Comparison of ENCODE assay signal across 13 mouse cellular contexts in genomic region chr5:66056680-66057079, GRCm38 (mm10). TPM values are rescaled to one million over a fixed set of nuclear protein-coding genes. Genes with fewer than 3 reads are reported as not detected.
DNase-seq lines count a peak whose midpoint lies in the region; ATAC-seq and TF ChIP-seq lines count a peak whose summit lies in the region.
"Had no signal": no experiment of that assay in that cellular context is flagged by ENCODE, and none has a peak within 500 bp of the region (broad histone marks: within the 10 kb centered on the region; RNA-seq: fewer than 3 reads in every experiment).

No protein-coding gene starts in this region.

- no peak for DNase-seq in hindbrain, postnatal 0 days (ENCODE audit: low spot score)
- no peak for DNase-seq in midbrain, postnatal 0 days (ENCODE audit: low spot score)
- peak; percentile 59 to 65 for DNase-seq in kidney, postnatal 4 days
- no peak for DNase-seq in neural tube, embryonic 10.5 days (ENCODE audit: extremely low spot score, low spot score)
- no peak for DNase-seq in left cerebral cortex, adult 11 months (ENCODE audit: low spot score)
- DNase-seq in spleen, postnatal 14 days (ENCODE audit: low spot score in 2 of 2) = no peak

- H3K36me3 ChIP-seq in hindbrain, postnatal 0 days (ENCODE audit: insufficient read depth, low read length) = no peaks in the 10 kb centered on the region
- H3K36me3 ChIP-seq in hindbrain, embryonic 16.5 days (ENCODE audit: control insufficient read depth, insufficient read depth, low read length) = no peaks in the 10 kb centered on the region
- H3K36me3 ChIP-seq in midbrain, postnatal 0 days (ENCODE audit: insufficient read depth, low read length) = no peaks in the 10 kb centered on the region
- no peaks in the 10 kb centered on the region for H3K36me3 ChIP-seq in midbrain, embryonic 16.5 days (ENCODE audit: control insufficient read depth, insufficient read depth, low read length)
- H3K36me3 ChIP-seq: midbrain, embryonic 13.5 days had no signal

- ATAC-seq in hindbrain, postnatal 0 days = no peak
- no peak for ATAC-seq in hindbrain, embryonic 16.5 days
- ATAC-seq in midbrain, postnatal 0 days (ENCODE audit: low FRiP score) = no peak
- no peak for ATAC-seq in midbrain, embryonic 16.5 days
- ATAC-seq: forebrain, embryonic 16.5 days; inflammation-experienced regulatory T-cells, adult 6 months; midbrain, embryonic 13.5 days had no signal

- TF ChIP-seq CTCF in hindbrain, postnatal 0 days (IDR thresholded peaks at IDR 0.05; ENCODE audit: low read depth) = peak; percentile 35
- TF ChIP-seq CTCF in midbrain, postnatal 0 days (IDR thresholded peaks at IDR 0.05) = peak; percentile 45

- no peak overlapping the region for H3K27ac ChIP-seq in hindbrain, postnatal 0 days
- H3K27ac ChIP-seq in hindbrain, embryonic 16.5 days (ENCODE audit: low read depth, low read length) = no peak overlapping the region
- no peak overlapping the region for H3K27ac ChIP-seq in midbrain, postnatal 0 days (ENCODE audit: low read depth, low read length)
- H3K27ac ChIP-seq in midbrain, embryonic 16.5 days (ENCODE audit: low read length) = no peak overlapping the region
- H3K27ac ChIP-seq: midbrain, embryonic 13.5 days had no signal

- no peak overlapping the region for H3K4me3 ChIP-seq in hindbrain, postnatal 0 days (ENCODE audit: low read length)
- no peak overlapping the region for H3K4me3 ChIP-seq in hindbrain, embryonic 16.5 days (ENCODE audit: low read length)
- H3K4me3 ChIP-seq in midbrain, postnatal 0 days (ENCODE audit: low read depth, low read length) = no peak overlapping the region
- no peak overlapping the region for H3K4me3 ChIP-seq in midbrain, embryonic 16.5 days (ENCODE audit: low read depth, low read length)
- H3K4me3 ChIP-seq: midbrain, embryonic 13.5 days had no signal

- H3K4me2 ChIP-seq in hindbrain, postnatal 0 days (ENCODE audit: low read depth, low read length) = no peak overlapping the region
- H3K4me2 ChIP-seq in hindbrain, embryonic 16.5 days (ENCODE audit: low read length) = no peak overlapping the region
- H3K4me2 ChIP-seq in midbrain, postnatal 0 days (ENCODE audit: low read depth, low read length, poor library complexity, severe bottlenecking) = no peak overlapping the region
- H3K4me2 ChIP-seq in midbrain, embryonic 16.5 days (ENCODE audit: low read length) = no peak overlapping the region
- H3K4me2 ChIP-seq: midbrain, embryonic 13.5 days had no signal

- no peaks in the 10 kb centered on the region for H3K9me3 ChIP-seq in hindbrain, postnatal 0 days (ENCODE audit: low read length)
- H3K9me3 ChIP-seq in hindbrain, embryonic 16.5 days (ENCODE audit: control insufficient read depth, low read length) = no peaks in the 10 kb centered on the region
- no peaks in the 10 kb centered on the region for H3K9me3 ChIP-seq in midbrain, postnatal 0 days (ENCODE audit: low read length)
- no peaks in the 10 kb centered on the region for H3K9me3 ChIP-seq in midbrain, embryonic 16.5 days (replicated peaks; ENCODE audit: control insufficient read depth, low read length, poor library complexity, severe bottlenecking)
- H3K9me3 ChIP-seq: midbrain, embryonic 13.5 days had no signal

- 83% methylated on average over 4 of the region's 4 CpGs for WGBS in hindbrain, postnatal 0 days
- WGBS in hindbrain, embryonic 16.5 days = 75% methylated on average over 4 of the region's 4 CpGs
- WGBS in midbrain, postnatal 0 days = 83% methylated on average over 4 of the region's 4 CpGs
- WGBS in midbrain, embryonic 16.5 days = 83% methylated on average over 4 of the region's 4 CpGs

- H3K27me3 ChIP-seq in hindbrain, postnatal 0 days (ENCODE audit: insufficient read depth, low read length) = no peaks in the 10 kb centered on the region
- H3K27me3 ChIP-seq in hindbrain, embryonic 16.5 days (replicated peaks; ENCODE audit: control insufficient read depth, insufficient read depth, low read length) = no peaks in the 10 kb centered on the region
- no peaks in the 10 kb centered on the region for H3K27me3 ChIP-seq in midbrain, postnatal 0 days (ENCODE audit: insufficient read depth, low read length)
- H3K27me3 ChIP-seq in midbrain, embryonic 16.5 days (ENCODE audit: control insufficient read depth, insufficient read depth, low read depth, low read length) = no peaks in the 10 kb centered on the region
- H3K27me3 ChIP-seq: midbrain, embryonic 13.5 days had no signal

- no peak overlapping the region for H3K9ac ChIP-seq in hindbrain, postnatal 0 days (replicated peaks; ENCODE audit: low read length)
- no peak overlapping the region for H3K9ac ChIP-seq in hindbrain, embryonic 16.5 days (ENCODE audit: low read depth, low read length)
- H3K9ac ChIP-seq in midbrain, postnatal 0 days (replicated peaks; ENCODE audit: low read length, poor library complexity, severe bottlenecking) = no peak overlapping the region
- no peak overlapping the region for H3K9ac ChIP-seq in midbrain, embryonic 16.5 days (ENCODE audit: low read depth, low read length)
- H3K9ac ChIP-seq: midbrain, embryonic 13.5 days had no signal

- no peaks in the 10 kb centered on the region for H3K4me1 ChIP-seq in hindbrain, postnatal 0 days (ENCODE audit: insufficient read depth, low read length)
- no peaks in the 10 kb centered on the region for H3K4me1 ChIP-seq in hindbrain, embryonic 16.5 days (ENCODE audit: control insufficient read depth, insufficient read depth, low read depth, low read length)
- no peaks in the 10 kb centered on the region for H3K4me1 ChIP-seq in midbrain, postnatal 0 days (ENCODE audit: insufficient read depth, low read length)
- no peaks in the 10 kb centered on the region for H3K4me1 ChIP-seq in midbrain, embryonic 16.5 days (ENCODE audit: control insufficient read depth, insufficient read depth, low read length)

RNA-seq across cellular contexts. Expression of gene 9130230L23Rik, which starts 52.6 kb away (rescaled TPM):
- total RNA-seq in hindbrain, postnatal 0 days (2014; rRNA removed) = 0.18 TPM in 1 of 2 replicates, not detected in the other
- polyA plus RNA-seq in hindbrain, postnatal 0 days (2015; fragmentation: Nextera tagmentation; extraction: Ambion mirVana) = 0.37 TPM in 1 of 2 replicates, not detected in the other
- 0.12 and 0.14 TPM in 2 replicates for polyA plus RNA-seq in hindbrain, embryonic 16.5 days (2015; fragmentation: Nextera tagmentation; extraction: Ambion mirVana)
- not detected in 2 replicates for total RNA-seq in midbrain, postnatal 0 days (2014; rRNA removed)
- not detected in 2 replicates for polyA plus RNA-seq in midbrain, postnatal 0 days (2015; fragmentation: Nextera tagmentation; extraction: Ambion mirVana)
- polyA plus RNA-seq in midbrain, embryonic 16.5 days (2015; fragmentation: Nextera tagmentation; extraction: Ambion mirVana) = not detected in 2 replicates
- polyA plus RNA-seq: embryonic facial prominence, embryonic 11.5 days; forebrain, embryonic 16.5 days; limb, embryonic 14.5 days had no signal

Comparison
In these comparisons a context has a peak if more than half of its experiments do, and no peak if none do; other contexts are left out.
1. DNase-seq: peak in kidney, postnatal 4 days (2 of 2); none in hindbrain, postnatal 0 days (single experiment), midbrain, postnatal 0 days (single experiment), neural tube, embryonic 10.5 days (single experiment), left cerebral cortex, adult 11 months (single experiment) and spleen, postnatal 14 days (0 of 2).